Mouse (Mus musculus): ENCODE measurements at regions not wholly inside any gene's neighbourhood (a gene's known extent, or its start where the extent isn't known, plus 50 kb on each side); places are given as distances from the start of the nearest gene placed in this dataset.

DNA sequence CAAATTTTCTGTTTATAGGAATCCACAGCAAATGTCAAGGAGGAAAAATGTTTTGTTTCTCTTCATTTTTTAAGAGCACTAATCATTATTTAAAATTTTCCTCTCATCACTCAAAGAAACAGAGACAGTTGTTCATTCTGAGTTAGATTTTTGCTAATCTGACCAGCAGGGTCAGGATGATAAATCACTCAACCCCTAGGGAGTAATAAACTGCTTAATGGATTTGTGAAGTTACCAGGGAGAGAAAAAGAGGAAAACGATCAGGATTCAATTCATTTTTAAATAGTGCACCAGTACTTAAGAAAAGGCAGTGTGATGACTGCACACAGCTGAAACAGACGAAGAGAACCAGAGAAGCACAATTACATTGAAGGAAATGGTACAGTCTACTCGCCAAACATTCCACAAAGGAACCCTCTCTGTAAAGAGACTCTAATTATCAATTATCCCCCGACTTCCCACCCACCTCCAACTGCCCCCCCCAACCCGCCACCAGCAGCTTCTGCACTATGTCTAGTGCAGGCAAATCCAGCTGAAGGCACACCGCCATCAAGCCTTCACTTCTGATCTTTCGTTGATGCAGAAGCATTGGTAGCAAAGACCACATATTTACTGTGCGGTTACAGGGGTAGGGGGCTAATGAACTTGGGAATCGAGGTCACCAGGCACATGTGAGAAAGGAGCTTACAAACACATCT is 481.9 kb downstream of the Psat1 start:
- no peak for DNase-seq

GRCm38 (mm10) chr19:15457793-15458192 is 489.3 kb downstream of the Psat1 start:
- DNase-seq: no peak

GRCm38 (mm10) chr19:15456943-15457735 is 490.0 kb downstream of the Psat1 start:
- DNase-seq: no peak

DNA sequence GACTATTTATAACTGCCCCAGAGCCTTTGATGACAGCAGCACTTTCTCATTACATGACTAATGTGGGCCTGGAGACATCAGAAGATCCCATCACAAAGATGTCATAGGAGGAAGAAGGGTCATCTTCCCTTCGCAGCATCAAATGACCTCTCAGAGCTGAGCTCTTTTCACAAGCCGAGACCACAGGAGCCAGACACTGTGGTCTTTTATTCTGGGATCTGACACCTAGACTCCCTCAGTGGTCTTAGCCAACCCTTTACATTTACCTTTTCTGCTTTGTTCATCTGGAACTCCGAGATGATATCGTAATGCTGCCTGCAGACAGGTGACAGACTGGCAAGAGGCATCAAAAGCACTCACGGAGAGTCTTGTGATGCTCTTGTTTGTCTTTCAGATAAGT is 498.1 kb downstream of the Psat1 start:
- DNase-seq: no peak

- DNase-seq: no peak
Measured at GRCm38 (mm10) chr19:15431798-15432197, 515.3 kb downstream of the Psat1 start.

DNA sequence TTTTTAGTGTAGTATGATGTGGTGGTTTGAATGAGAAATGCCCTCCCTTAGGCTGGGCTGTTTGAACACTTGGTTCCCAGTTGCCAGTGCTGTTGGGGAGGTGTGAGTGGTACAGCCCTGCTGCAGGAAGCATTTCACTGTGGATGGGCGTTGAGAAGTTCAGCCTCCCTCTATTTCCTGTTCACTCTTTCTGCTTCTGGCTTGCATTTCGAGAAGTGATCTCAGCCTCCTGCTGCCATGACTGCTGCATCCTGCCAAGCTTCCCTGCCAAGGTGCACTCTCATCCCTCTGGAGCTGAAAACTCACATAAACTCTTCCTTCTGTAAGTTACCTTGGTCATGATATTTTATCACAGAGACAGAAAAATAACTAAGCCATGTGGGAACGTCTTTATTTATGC is 525.8 kb downstream of the Psat1 start:
- DNase-seq: no peak

GRCm38 (mm10) chr19:15398624-15399023 is 548.5 kb downstream of the Psat1 start:
- DNase-seq: no peak

DNA sequence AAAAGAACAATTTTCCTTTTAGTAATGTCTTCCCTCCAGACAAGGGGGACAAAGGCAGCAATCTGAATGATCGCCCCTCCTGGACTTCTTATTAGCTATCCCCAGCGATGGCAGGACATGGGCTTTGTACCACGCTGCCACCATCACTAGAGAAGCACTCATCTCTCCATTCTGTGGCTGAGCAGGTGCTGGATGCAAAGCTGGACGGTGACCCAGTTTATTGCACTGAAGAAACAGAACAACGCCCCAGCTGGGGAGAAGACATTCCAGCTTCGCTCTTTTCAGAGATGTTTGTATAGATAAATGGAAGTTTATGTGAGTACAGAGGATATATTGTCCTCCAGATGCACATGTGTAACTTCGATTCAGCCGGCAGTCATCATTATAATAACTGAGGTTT is 575.5 kb downstream of the Psat1 start:
- DNase-seq: no peak

DNA sequence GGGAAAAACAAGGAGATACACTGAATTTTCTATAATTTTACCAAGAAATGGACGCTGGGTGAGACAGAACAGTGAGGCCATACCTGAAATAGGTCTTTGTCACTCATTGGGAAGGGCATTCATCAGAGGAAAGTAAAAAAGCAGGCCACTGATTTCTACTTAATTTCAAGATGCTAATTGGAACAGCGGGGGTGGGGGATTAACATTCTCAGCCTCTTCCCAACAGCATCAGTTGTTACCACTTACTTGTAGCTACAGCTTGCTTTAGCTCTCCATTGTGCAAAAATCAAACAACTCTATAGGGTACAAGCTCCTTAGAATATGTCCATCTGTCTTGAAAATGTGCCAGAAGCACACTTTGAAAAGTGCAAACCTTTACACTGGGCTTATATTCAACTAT is 580.2 kb downstream of the Psat1 start:
- no peak for DNase-seq

- no peak for DNase-seq
Measured at GRCm38 (mm10) chr19:15357181-15357580, 590.0 kb downstream of the Psat1 start.

GRCm38 (mm10) chr19:15348356-15348755 is 598.8 kb downstream of the Psat1 start:
- no peak for DNase-seq

DNA sequence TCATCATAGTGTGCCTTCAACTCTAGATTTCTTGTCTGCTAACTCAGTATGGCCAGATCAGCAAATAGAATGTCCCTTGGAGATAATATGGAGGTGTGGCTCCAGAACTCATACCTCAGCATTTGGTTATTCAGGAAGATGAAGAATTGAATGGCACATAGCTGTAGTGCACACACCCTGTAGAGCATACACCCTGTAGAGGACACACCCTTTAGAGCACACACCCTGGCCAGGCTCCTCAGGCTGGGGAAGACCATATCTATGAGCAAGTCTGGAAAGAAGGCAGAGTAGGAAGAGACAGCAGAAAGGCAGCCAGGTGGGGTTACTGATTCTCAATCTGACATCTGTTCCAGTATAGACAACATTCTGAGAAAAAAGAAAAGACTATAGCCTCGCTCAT is 604.9 kb downstream of the Psat1 start:
- DNase-seq: no peak

DNA sequence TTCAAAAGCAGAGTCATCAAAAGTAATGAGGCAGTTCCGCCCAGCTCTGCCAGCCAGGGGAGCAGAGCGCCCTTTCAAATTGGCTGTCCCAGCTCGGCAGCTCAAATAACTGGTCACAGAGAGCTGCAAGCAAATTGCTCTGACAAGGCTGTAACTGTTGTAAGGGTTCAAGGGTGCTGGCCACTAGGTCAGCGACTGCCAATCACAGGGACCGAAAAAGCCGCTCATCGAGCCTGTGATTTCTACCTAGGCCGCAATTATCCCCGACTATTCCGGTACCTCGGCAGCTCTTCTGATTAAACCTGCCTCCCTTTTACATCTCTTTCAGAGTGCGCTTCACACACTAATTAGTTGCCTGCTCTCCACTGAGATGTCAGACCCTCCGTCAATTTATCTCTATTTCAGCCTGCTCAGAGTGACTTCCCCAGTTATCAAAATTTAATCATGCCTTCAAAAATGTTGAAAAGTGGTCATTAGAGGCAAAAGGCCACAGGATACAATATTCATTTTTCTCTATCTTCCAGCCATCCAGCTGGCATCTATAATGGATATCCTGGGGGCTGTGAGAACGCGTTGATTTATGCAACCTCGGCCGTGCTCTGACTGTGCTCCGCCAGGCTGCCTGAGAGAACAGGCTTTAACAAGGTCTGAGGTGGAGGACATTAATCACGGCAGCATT is 606.7 kb downstream of the Psat1 start:
- no peak for DNase-seq

DNA sequence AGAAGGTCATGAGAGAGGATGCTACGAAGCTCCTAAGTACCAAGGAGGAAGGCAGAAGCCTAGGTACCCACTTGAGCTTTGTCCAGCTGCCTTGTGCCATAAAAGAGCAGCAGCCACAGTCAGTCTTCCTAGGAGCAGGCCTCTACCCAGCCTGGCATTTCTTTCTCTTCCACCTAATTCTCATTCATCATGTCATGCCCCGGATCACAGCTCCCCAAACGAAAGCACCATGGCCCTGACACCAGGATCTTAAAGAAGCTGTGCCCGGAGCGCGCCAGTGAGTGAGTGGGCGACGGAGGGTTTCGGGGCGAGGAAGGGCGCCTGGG is 607.2 kb downstream of the Psat1 start:
- no peak for DNase-seq

GRCm38 (mm10) chr19:15330155-15330554 is 617.0 kb downstream of the Psat1 start:
- no peak for DNase-seq

DNA sequence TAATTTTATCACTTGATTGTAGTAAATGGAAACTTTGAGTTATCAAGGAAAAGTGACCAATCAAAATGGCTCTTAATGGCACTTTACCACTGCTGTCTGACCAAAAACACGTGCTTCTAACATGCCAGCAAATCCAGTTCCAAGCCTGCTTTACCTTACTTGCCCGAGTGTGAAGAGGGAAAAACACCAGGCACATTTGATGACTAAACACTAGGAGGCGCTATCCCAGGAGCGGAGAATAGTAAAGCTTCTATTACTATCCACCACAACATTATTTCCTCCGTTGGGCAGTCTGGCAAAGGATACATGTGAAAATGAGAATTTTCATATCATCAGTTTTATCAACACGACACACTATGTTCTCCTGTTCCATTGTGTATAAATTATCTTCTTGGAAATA is 647.7 kb downstream of the Psat1 start:
- DNase-seq: no peak

- no peak for DNase-seq
Measured at GRCm38 (mm10) chr19:15285016-15285415, 662.1 kb downstream of the Psat1 start.

- DNase-seq: no peak
Measured at GRCm38 (mm10) chr19:15242781-15243180, 644.9 kb upstream of the Tle4 start.

DNA sequence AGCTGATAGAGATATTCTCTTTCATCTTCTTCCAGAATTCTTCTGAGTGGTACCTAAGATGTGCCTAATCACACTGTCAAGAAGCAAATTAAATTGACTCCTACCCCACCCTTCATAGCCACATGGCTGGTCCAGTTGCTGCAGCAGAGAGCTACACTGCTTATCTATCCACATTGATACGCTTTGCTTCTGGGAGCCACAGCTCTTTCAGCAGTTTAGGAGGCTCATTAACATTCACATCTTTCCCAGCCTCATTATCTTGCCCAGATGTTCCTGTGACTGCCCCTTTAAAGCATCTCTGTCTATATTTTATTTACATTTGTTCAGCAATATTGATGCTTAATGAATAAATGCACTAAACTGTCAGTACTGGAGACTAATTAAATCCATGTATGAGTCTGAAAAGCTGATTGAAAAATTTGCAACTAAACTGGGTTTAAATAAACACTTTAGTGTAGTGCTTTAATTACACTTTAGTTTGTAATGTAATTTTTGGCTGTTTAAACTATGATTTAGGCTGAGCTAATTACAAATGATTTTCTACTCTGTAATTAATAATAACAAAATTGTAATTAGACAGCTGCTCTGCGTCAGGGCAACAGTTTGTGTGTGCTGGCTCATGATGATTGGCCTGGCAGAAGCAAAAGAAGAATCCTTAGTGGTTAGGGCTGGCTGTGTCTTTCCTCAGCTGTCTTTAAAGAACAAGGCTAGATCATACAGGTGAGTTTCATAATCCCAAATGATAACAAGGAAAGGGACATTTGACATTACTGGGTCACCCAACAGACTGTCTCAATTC is 632.5 kb upstream of the Tle4 start:
- DNase-seq: no peak

DNA sequence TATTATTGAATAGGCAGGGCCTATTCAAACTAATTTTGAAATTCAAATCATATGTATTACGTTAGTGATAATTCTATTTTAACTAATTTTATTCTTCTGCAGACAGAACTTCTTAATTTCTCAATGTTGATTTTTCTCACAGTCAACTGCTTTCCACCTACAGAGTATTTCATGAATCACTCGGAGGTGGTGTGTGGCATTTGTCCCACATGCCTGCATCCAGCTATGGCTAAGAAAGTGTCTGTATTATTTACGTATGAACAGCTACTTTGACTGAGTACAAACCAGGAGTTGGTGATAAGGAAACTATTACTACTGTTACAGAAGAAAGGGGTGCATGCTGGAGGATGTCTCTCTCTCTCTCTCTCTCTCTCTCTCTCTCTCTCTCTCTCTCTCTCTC is 619.5 kb upstream of the Tle4 start:
- no peak for DNase-seq

DNA sequence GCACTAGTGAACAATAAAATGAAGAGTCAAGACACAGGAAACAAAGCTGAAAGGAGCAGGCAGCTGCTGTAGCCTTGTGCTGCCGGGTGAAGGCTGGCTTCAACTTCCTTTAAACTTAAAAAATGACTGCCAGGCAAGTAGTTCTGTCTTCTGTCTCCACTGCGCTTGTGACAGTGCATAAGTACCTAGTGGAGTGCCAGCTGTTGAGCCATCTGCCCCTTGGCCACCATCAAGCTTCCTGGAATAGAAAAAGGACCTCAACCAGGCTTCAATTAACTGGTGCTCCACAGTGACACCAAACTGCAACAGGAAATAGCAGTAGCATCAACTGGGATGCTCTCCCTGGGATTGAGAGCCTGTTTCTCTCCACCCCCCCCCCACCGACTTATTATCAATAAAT is 616.8 kb upstream of the Tle4 start:
- no peak for DNase-seq

GRCm38 (mm10) chr19:15212881-15213280 is 615.0 kb upstream of the Tle4 start:
- no peak for DNase-seq

DNA sequence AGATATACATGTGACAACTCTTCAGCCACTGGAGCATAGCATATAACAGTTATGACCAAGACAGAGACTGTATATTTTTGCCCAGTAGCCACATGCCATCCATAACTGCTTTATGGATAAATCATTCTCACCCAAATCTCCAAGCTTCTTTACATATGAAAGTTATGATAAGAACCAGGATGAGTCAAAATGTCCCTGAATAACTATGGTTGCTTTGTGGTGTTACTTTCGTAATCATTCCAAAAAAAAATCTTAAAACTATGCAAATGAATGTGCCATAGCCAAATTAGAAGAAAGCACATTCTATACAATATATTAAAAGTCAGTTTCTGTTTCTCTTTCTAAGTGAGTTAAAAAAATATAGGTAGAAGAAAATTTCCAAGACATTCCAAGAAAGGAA is 605.2 kb upstream of the Tle4 start:
- DNase-seq: no peak

Data from kidney, adult 8-10 months (tissue).